ENCODE assay signal across 20 mouse cellular contexts in genomic region chr6:17568702-17569352, GRCm38 (mm10).
A peak's percentile ranks its signal among the peaks of the same experiment; 100 is the strongest.
DNase-seq lines count a peak whose midpoint lies in the region; ATAC-seq and TF ChIP-seq lines count a peak whose summit lies in the region.
"Had no signal": no experiment of that assay in that cellular context is flagged by ENCODE, and none has a peak within 500 bp of the region (broad histone marks: within the 10 kb centered on the region; RNA-seq: fewer than 3 reads in every experiment).

No protein-coding gene starts in this region.

- H3K4me3 ChIP-seq in lung, adult 2 months (replicated peaks; ENCODE audit: extremely low read depth, low read depth, low read length), result no peak overlapping the region
- no peak overlapping the region for H3K4me3 ChIP-seq in kidney, embryonic 16.5 days (ENCODE audit: low read length)
- no peak overlapping the region for H3K4me3 ChIP-seq in liver, embryonic 11.5 days (ENCODE audit: low read depth, low read length)
- no peak overlapping the region for H3K4me3 ChIP-seq in small intestine, adult 2 months (ENCODE audit: low read depth, low read length)
- H3K4me3 ChIP-seq: embryonic facial prominence, embryonic 13.5 days; forebrain, embryonic 15.5 days; limb, embryonic 13.5 days had no signal

- H3K9me3 ChIP-seq in kidney, embryonic 16.5 days (ENCODE audit: low read length), result no peaks in the 10 kb centered on the region
- H3K9me3 ChIP-seq in liver, embryonic 11.5 days (ENCODE audit: control insufficient read depth, low read length), result no peaks in the 10 kb centered on the region
- H3K9me3 ChIP-seq: embryonic facial prominence, embryonic 13.5 days; forebrain, embryonic 15.5 days; limb, embryonic 13.5 days had no signal

- TF ChIP-seq POLR2A in lung, adult 2 months (IDR thresholded peaks at IDR 0.05; ENCODE audit: borderline replicate concordance, extremely low read depth, low read depth, low read length), result no peak
- TF ChIP-seq POLR2A in small intestine, adult 2 months (IDR thresholded peaks at IDR 0.05; ENCODE audit: low read depth, low read length), result no peak

- 76% methylated on average over 11 of the region's 11 CpGs for WGBS in lung, adult 2 months
- 84% methylated on average over 11 of the region's 11 CpGs for WGBS in kidney, embryonic 16.5 days
- 77% methylated on average over 11 of the region's 11 CpGs for WGBS in liver, embryonic 11.5 days
- WGBS in small intestine, adult 2 months, result 35% methylated on average over 11 of the region's 11 CpGs

- H3K36me3 ChIP-seq in kidney, embryonic 16.5 days (ENCODE audit: insufficient read depth, low read length), result peaks cover 14% of the 10 kb centered on the region
- H3K36me3 ChIP-seq in liver, embryonic 11.5 days (ENCODE audit: control insufficient read depth, insufficient read depth, low read length), result no peaks in the 10 kb centered on the region
- peaks cover 16% of the 10 kb centered on the region for H3K36me3 ChIP-seq in small intestine, adult 2 months (ENCODE audit: control insufficient read depth, insufficient read depth, low read length)
- H3K36me3 ChIP-seq: embryonic facial prominence, embryonic 13.5 days; forebrain, embryonic 15.5 days; limb, embryonic 13.5 days had no signal

- no peak overlapping the region for H3K4me2 ChIP-seq in kidney, embryonic 16.5 days (replicated peaks; ENCODE audit: low read depth, low read length)
- no peak overlapping the region for H3K4me2 ChIP-seq in liver, embryonic 11.5 days
- H3K4me2 ChIP-seq: embryonic facial prominence, embryonic 13.5 days; forebrain, embryonic 15.5 days; limb, embryonic 13.5 days had no signal

- peak; percentile 57 for DNase-seq in lung, postnatal 36 days
- no peak for DNase-seq in lung, adult 2 months
- DNase-seq in liver, embryonic 11.5 days (ENCODE audit: low spot score), result no peak
- DNase-seq in thymus, postnatal 4 days, result no peak
- DNase-seq in adipocyte (ENCODE audit: low spot score), result no peak
- DNase-seq in cerebellum, postnatal 10 days, result no peak
- DNase-seq: adrenal gland, postnatal 10 days; cerebellum, adult 9-10 months; gastrocnemius, postnatal 14 days; heart, adult 18-20 months; heart, postnatal 36 days; layer of hippocampus, postnatal 36 days; lung, postnatal 10 days; right cerebral cortex, adult 18-20 months had no signal

- H3K27me3 ChIP-seq in kidney, embryonic 16.5 days (ENCODE audit: insufficient read depth, low read length), result no peaks in the 10 kb centered on the region
- H3K27me3 ChIP-seq in liver, embryonic 11.5 days (replicated peaks; ENCODE audit: control insufficient read depth, insufficient read depth, low read length), result no peaks in the 10 kb centered on the region
- no peaks in the 10 kb centered on the region for H3K27me3 ChIP-seq in small intestine, adult 2 months (ENCODE audit: control insufficient read depth, insufficient read depth, low read length)
- H3K27me3 ChIP-seq: embryonic facial prominence, embryonic 13.5 days; forebrain, embryonic 15.5 days; limb, embryonic 13.5 days had no signal

- 0 out of 2 replicates have a peak, but pooled peaks have one; percentile 63 for ATAC-seq in kidney, embryonic 16.5 days (ENCODE audit: low FRiP score, low TSS enrichment)
- ATAC-seq in liver, embryonic 11.5 days (replicated peaks; ENCODE audit: low FRiP score), result peak; percentile 62
- ATAC-seq: forebrain, embryonic 15.5 days; hindbrain, embryonic 16.5 days had no signal

- peaks cover 2% of the 10 kb centered on the region; the same call in 1 of the 2 replicates for H3K4me1 ChIP-seq in lung, adult 2 months (ENCODE audit: control insufficient read depth, insufficient read depth, low read length)
- no peaks in the 10 kb centered on the region for H3K4me1 ChIP-seq in kidney, embryonic 16.5 days (ENCODE audit: insufficient read depth, low read length)
- H3K4me1 ChIP-seq in liver, embryonic 11.5 days (replicated peaks; ENCODE audit: control insufficient read depth, insufficient read depth, low read length), result no peaks in the 10 kb centered on the region
- peaks cover 14% of the 10 kb centered on the region; the same call in 1 of the 2 replicates for H3K4me1 ChIP-seq in small intestine, adult 2 months (ENCODE audit: control insufficient read depth, insufficient read depth, insufficient read length, low read length)
- H3K4me1 ChIP-seq: embryonic facial prominence, embryonic 13.5 days; forebrain, embryonic 15.5 days had no signal

- TF ChIP-seq CTCF in lung, adult 2 months (IDR thresholded peaks at IDR 0.05; ENCODE audit: insufficient read depth, low read length), result no peak
- TF ChIP-seq CTCF in small intestine, adult 2 months (IDR thresholded peaks at IDR 0.05; ENCODE audit: extremely low read depth, insufficient read length, insufficient replicate concordance, low read depth, low read length), result no peak

- no peak overlapping the region for H3K27ac ChIP-seq in kidney, embryonic 16.5 days (ENCODE audit: low read length)
- peak overlapping the region; percentile 21; the same call in 1 of the 2 replicates for H3K27ac ChIP-seq in liver, embryonic 11.5 days (ENCODE audit: low read depth, low read length)
- H3K27ac ChIP-seq in small intestine, adult 2 months (ENCODE audit: insufficient read depth, low read depth, low read length), result peak overlapping the region; percentile 79
- H3K27ac ChIP-seq: embryonic facial prominence, embryonic 13.5 days; forebrain, embryonic 15.5 days; limb, embryonic 13.5 days had no signal

- no peak overlapping the region for H3K9ac ChIP-seq in kidney, embryonic 16.5 days (replicated peaks; ENCODE audit: low read length)
- no peak overlapping the region for H3K9ac ChIP-seq in liver, embryonic 11.5 days (ENCODE audit: low read depth, low read length)
- H3K9ac ChIP-seq: embryonic facial prominence, embryonic 13.5 days; forebrain, embryonic 15.5 days; limb, embryonic 13.5 days had no signal
